Mouse (Mus musculus): ENCODE data around the gene Pip5k1b.
A peak's percentile ranks its signal among the peaks of the same experiment; 100 is the strongest.

Pip5k1b gene

GRCm38 (mm10) chr19:24307271-24308221, 248.1 kb downstream of the Pip5k1b start:
- DNase-seq (ENCODE audit: low spot score in 2 of 2), result no peak

DNA sequence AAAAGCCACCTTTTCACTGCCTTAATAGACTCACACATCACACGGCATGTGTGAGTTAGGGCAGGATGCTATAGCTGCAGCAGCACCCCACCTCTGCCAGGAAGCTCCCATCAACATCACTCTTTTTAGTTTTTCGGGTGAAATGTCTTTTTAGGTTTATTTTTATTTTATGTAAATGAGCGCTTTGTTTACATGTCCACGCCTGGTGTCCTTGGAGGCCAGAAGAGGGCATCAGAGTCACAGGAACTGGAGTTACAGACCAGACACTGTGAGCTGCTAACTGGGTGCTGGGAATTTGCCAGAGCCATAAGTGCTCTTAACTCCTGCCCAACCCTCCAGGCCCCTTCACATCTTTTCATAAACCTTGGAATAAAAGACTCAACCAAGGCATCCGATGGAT, 249.3 kb downstream of the Pip5k1b start:
- no peak for DNase-seq (ENCODE audit: low spot score in 2 of 2)

DNA sequence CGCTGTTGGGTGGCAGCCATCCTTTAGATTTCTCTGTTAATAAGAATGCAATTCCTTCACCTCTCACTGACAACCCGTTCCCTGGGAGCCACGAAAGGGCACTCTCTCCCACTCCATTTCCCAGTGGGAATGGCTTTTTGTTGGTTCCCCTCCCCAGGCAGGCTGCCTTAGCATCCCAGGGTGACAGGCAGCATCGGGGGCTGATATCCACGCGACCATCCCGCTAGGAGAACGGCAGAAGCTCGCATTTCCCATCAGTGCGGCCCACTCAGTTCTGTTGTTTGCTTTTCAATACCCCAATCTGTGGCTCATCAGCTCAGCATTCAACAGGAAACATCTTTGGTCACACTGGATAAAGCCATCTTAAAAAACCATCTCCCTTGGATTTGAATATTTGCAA, 253.5 kb downstream of the Pip5k1b start:
- DNase-seq (ENCODE audit: low spot score in 2 of 2), result no peak

GRCm38 (mm10) chr19:24301768-24302148, 253.9 kb downstream of the Pip5k1b start:
- no peak for DNase-seq (ENCODE audit: low spot score in 2 of 2)

DNA sequence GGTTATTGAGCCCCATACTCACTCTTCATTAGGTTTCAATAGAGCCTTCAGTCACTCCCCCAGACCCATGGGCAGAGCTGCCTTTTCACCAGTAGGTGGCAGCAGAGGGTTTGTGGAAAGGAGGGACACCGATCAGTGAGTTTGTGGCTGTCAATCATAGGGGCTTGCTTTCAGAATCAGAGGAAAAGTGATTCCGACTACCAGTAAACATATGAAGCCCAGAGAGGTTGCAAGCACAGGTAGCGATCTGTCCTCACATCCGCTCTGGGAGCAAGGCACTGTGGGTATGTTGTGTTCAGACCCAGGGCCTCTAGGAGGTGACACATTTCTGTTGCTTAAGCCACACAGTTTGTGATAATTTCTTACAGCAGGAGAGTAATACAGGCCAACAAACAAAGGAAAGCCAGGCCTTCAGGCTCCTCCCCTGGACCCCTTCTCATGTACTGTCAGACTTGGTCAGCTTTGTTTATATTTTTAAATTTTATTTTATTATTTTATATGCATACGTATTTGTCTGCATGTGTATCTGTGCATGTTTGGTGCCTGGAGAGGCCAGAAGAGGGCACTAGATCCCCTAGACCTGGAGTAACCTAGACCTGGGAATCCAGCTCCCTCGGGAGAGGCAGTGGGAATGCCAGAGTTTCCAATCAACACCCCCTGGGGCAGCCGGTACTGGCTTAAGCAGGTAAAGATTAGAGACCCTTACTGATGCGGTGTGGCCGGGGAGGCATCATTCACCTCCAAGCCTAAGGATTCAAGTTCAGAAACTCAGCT, 254.5 kb downstream of the Pip5k1b start:
- peak; percentile 53 to 79 for DNase-seq (ENCODE audit: low spot score in 2 of 2)

- DNase-seq (ENCODE audit: low spot score in 2 of 2), result no peak
Observed at GRCm38 (mm10) chr19:24293537-24293936, 262.1 kb downstream of the Pip5k1b start.

DNA sequence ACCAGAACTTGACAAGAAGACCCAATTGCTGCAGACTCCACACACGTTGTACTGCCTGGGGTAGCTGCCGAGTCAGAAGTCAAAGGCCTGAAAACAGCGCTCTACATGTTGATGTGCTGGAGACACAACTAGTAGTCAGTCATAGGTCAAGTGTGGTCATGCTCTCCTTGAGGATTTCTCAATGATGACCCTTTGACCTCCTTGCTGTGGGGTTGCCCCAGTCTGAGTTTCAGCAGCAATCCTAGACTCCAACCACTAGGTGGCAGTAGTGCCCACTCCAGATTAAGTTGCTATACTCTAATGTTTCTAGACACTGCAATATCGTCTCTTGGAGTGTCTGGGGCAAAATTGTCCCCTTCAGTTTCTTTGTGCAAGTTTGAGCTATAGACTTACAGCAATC, 271.5 kb downstream of the Pip5k1b start:
- peak; percentile 56 to 73 for DNase-seq (ENCODE audit: low spot score in 2 of 2)

DNA sequence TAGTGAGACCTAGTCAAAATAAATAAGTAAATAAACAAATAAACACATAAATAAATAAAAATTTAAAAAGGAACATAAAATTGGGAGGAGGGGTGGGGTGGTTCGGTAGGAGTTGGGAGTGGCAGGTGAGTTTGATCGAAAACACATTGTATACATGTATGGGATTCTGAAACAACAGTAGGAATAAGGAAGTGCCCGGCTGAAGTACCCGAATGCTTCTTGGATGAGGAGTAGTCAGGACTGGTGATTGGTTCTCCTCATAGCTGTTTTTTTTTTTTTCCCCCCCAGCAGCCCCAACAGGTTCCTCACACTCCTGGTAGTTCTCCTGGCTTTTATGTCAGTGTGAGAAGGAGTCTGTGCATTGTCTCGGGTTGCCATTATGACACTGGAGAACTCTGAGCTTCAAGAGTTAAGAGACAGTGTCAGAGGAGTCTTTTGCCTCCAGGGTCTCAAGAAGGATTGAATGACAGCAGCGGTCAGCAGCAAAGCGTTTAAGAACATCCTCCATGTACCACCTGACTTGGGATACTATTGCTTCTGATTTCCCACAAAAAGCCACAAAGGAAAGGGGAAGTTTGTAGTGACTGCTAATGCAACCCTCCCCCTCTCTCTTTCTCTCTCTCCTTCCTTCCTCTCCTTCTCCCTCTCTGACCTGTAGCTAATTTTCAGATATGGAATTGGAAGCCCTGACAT, 274.2 kb downstream of the Pip5k1b start:
- DNase-seq (ENCODE audit: low spot score in 2 of 2), result peak in 1 of 2 experiments; percentile 22

DNA sequence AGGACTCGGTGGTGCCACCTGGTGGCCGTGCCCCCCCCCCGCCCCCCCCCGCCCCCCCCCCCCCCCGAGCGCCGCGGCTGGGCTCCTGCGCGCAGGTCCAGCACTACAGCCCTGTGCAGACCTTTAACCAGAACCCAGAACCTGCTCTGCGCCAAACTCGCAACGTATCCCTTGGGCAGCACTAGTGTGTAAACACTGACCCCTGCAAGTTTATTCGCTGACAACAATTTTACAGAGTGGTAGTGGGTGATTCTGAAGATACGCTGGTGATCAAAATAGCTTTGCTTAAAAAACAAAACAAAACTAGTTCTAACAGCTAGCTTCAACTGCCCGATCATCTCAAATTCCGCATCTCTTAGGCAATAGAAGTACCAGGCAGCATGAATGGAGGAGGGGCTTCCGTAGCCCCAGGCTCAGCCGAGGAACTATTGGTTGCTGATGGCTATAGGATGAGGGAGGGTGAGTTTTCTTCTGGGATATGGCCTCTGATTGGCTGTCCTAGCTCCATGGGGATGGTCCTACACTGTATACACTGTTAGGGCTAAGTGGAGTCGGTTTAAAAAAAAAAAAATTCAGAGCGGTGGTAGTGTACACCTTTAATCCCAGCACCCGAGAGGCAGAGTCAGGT, 275.0 kb downstream of the Pip5k1b start, which contains the start of gene Fxn:
Fxn (minus strand) TSS at position 5 of the 628 bp plus-strand sequence.
- peak in 1 of 2 experiments; percentile 67 for DNase-seq (ENCODE audit: low spot score in 2 of 2)

GRCm38 (mm10) chr19:24279706-24280600, 275.7 kb downstream of the Pip5k1b start:
- peak; percentile 85 to 90 for DNase-seq (ENCODE audit: low spot score in 2 of 2)

DNA sequence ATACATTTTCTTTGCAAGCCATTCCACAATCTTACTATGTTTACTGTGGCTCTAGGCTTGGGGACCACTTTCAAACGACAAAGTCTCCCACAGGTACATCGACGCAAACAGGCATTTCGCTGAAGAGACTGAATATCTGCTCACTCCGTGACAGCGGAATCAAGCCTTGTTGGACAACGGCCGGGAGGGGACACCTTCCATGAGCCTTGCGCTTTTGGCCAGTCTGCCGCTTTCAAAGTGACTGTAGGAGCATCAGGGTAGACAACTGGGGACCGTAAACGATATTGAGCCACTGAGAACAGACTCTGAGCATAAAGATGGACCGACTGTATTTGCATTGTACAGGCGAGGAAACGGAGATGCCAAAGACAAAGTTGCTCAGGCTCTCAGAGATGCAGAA, 276.8 kb downstream of the Pip5k1b start:
- peak; percentile 53 to 59 for DNase-seq (ENCODE audit: low spot score in 2 of 2)

GRCm38 (mm10) chr19:24274281-24274680, 281.4 kb downstream of the Pip5k1b start:
- DNase-seq (ENCODE audit: low spot score in 2 of 2), result no peak

GRCm38 (mm10) chr19:24271746-24272426, 283.8 kb downstream of the Pip5k1b start:
- DNase-seq (ENCODE audit: low spot score in 2 of 2), result peak; percentile 70 to 86

DNA sequence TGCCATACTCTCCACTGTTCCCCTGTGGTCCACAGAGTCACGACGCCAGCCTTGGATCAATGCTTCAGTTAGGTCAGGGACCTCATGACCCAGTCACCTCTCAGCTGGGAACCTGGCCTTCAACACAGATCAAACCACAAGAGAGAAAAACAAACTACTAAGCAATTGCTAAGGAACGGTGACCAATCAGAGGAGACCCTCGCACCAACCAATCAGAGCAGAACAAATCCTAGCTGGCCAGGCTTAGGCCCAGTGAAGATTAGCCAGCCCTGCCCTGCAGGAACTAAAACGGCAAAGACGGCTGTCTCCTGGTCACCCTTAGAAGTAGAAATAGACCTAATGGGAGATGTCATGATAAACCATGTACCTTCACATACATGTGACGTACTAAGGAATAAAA, 284.3 kb downstream of the Pip5k1b start:
- DNase-seq (ENCODE audit: low spot score in 2 of 2), result no peak

- DNase-seq (ENCODE audit: low spot score in 2 of 2), result no peak
Observed at GRCm38 (mm10) chr19:24268531-24268930, 287.1 kb downstream of the Pip5k1b start.

- DNase-seq (ENCODE audit: low spot score in 2 of 2), result no peak
Observed at GRCm38 (mm10) chr19:24266046-24266830, 289.4 kb downstream of the Pip5k1b start.

DNA sequence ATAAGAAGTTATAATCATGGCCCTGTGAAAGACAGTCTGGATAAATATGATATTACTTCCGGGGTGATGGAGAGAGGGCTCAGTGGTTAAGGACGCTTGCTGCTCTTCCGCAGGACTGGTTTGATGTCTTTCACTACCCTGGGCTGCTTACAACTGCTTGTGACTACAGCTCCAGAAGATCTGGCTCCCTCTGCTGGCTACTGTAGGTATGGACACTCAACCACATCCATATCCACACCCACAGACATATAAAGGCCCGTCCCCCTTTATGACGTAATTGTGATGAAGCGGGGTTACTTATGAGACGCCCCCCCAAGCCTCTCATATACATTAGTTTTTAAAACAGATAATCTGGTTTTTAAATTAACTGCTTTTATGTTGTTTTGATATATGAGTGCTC, 290.7 kb downstream of the Pip5k1b start:
- peak; percentile 67 to 88 for DNase-seq (ENCODE audit: low spot score in 2 of 2)

DNA sequence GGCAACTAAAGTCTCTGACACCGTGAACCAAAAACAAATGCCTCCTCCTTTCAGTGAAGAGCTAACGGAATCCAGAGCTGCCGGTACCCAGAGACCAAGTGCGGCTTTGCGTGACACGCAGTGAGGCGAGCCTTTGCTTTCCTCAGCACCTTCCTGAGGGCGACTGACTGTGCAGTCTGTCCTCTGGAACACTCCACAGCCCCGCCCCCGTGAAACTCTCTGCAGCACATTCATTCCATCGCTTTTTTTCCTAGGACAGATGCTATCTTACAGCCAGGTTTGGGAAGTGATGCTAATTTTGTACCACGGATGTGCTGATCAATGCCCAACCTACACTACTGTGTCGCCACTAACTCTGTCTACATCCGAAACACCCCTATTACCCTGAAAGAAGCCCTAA, 292.9 kb downstream of the Pip5k1b start:
- no peak for DNase-seq (ENCODE audit: low spot score in 2 of 2)
